Comparison of ENCODE assay signal across 8 mouse cellular contexts in the genomic region with DNA sequence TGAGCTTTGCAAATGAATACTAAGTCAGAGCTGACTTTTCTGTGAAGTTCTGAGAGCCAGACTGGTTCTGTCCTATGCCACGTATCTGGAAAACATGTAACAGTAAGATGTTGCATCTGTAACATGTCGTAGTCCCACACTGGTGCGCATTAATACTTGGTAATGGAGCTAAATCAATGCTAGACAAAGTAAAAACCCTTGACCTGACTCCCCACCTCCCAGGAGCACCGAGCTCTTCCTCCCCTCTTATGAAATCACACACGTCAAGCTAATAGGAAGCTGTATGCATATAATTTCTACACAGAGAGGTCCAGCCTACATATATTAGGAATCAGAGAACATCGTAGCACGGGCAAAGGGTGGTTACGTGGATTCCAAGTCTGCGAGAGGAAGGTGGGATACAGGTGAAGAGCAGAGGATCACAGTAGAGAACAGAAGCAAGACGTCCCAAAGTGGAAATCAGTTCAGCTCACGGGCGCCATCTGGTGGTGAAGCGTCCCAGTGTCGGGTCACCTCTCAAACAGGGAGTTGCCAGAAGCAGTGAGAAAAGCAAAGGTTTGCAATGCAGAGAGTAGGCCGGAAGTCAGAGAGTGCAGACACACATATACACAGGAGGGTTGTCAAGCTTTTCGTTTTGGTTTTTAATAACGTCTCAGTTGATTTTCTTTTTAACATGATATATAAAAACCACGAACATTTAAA.
DNase-seq lines count a peak whose midpoint lies in the region; ATAC-seq and TF ChIP-seq lines count a peak whose summit lies in the region.

No protein-coding gene starts in this region.

- peaks cover 9% of the 10 kb centered on the region for H3K27me3 ChIP-seq in G1E (ENCODE audit: insufficient read depth, low read length)
- no peaks in the 10 kb centered on the region for H3K27me3 ChIP-seq in forebrain, embryonic 14.5 days (replicated peaks; ENCODE audit: control insufficient read depth, insufficient read depth, low read length)
- H3K27me3 ChIP-seq in hindbrain, embryonic 10.5 days (ENCODE audit: insufficient read depth, poor library complexity, severe bottlenecking), result no peaks in the 10 kb centered on the region; the same call in 1 of the 2 replicates

- no peak overlapping the region; the same call in 1 of the 2 replicates for H3K4me2 ChIP-seq in forebrain, embryonic 14.5 days (ENCODE audit: low read length)

- H3K4me3 ChIP-seq in G1E (ENCODE audit: low read depth, low read length), result no peak overlapping the region
- H3K4me3 ChIP-seq in forebrain, embryonic 14.5 days (ENCODE audit: low read depth, low read length), result no peak overlapping the region
- no peak overlapping the region for H3K4me3 ChIP-seq in hindbrain, embryonic 10.5 days

- ATAC-seq in G1E (ENCODE audit: extremely low read depth, insufficient number of reproducible peaks, low FRiP score, poor library complexity, severe bottlenecking), result no peak
- ATAC-seq in forebrain, embryonic 14.5 days, result peak; percentile 84

- no peaks in the 10 kb centered on the region for H3K36me3 ChIP-seq in G1E (replicated peaks)
- H3K36me3 ChIP-seq in forebrain, embryonic 14.5 days (ENCODE audit: control insufficient read depth, insufficient read depth, low read length), result no peaks in the 10 kb centered on the region
- H3K36me3 ChIP-seq in hindbrain, embryonic 10.5 days, result no peaks in the 10 kb centered on the region

- WGBS in forebrain, embryonic 14.5 days, result 30% methylated on average over 18 of the region's 18 CpGs
- WGBS in hindbrain, embryonic 10.5 days, result 38% methylated on average over 18 of the region's 18 CpGs

- H3K9me3 ChIP-seq in G1E (replicated peaks), result no peaks in the 10 kb centered on the region
- no peaks in the 10 kb centered on the region for H3K9me3 ChIP-seq in forebrain, embryonic 14.5 days (replicated peaks; ENCODE audit: control insufficient read depth, low read length)
- H3K9me3 ChIP-seq in hindbrain, embryonic 10.5 days, result no peaks in the 10 kb centered on the region

- peak overlapping the region; percentile 29; the same call in 1 of the 2 replicates for H3K9ac ChIP-seq in forebrain, embryonic 14.5 days (ENCODE audit: low read length)

- no peak overlapping the region for H3K27ac ChIP-seq in forebrain, embryonic 14.5 days (ENCODE audit: low read depth, low read length)
- H3K27ac ChIP-seq in hindbrain, embryonic 10.5 days, result no peak overlapping the region

- H3K4me1 ChIP-seq in G1E (ENCODE audit: insufficient read depth, low read depth, low read length), result no peaks in the 10 kb centered on the region
- 0 out of 2 replicates have a peak, but pooled peaks cover 3% of the 10 kb centered on the region for H3K4me1 ChIP-seq in forebrain, embryonic 14.5 days (ENCODE audit: control insufficient read depth, insufficient read depth, low read length)
- peaks cover 9% of the 10 kb centered on the region; the same call in 1 of the 2 replicates for H3K4me1 ChIP-seq in hindbrain, embryonic 10.5 days (replicated peaks)

- TF ChIP-seq CTCF in G1E (IDR thresholded peaks at IDR 0.05; ENCODE audit: low read depth, low read length), result peak; percentile 73

- DNase-seq in G1E (ENCODE audit: low spot score), result peak; percentile 52
- DNase-seq in c-Kit-positive CD71-positive TER-119-positive erythroid progenitor cells, embryonic 14.5 days (ENCODE audit: low spot score), result peak; percentile 69
- DNase-seq in forebrain, embryonic 14.5 days (ENCODE audit: low spot score), result peak; percentile 91
- peak; percentile 90 for DNase-seq in hindbrain, embryonic 10.5 days (ENCODE audit: low spot score)
- peak; percentile 72 to 93 for DNase-seq in layer of hippocampus, adult 8-10 months (ENCODE audit: low spot score in 2 of 2)
- peak; percentile 92 for DNase-seq in lung, postnatal 10 days
- DNase-seq in ovary, postnatal 36 days (ENCODE audit: low spot score), result peak; percentile 87
- peak; percentile 94 for DNase-seq in thymus, postnatal 25 days
